Comparison of ENCODE assay signal across 25 mouse cellular contexts in genomic region chr14:59543956-59544355, GRCm38 (mm10). TPM values are rescaled to one million over a fixed set of nuclear protein-coding genes. Genes with fewer than 3 reads are reported as not detected.
A peak's percentile ranks its signal among the peaks of the same experiment; 100 is the strongest.
DNase-seq lines count a peak whose midpoint lies in the region; ATAC-seq and TF ChIP-seq lines count a peak whose summit lies in the region.
"Had no signal": no experiment of that assay in that cellular context is flagged by ENCODE, and none has a peak within 500 bp of the region (broad histone marks: within the 10 kb centered on the region; RNA-seq: fewer than 3 reads in every experiment).

No protein-coding gene starts in this region.

- no peak for TF ChIP-seq POLR2A in heart, adult 2 months (IDR thresholded peaks at IDR 0.05; ENCODE audit: insufficient read depth, low read depth, low read length)

- 63% methylated on average over 5 of the region's 5 CpGs for WGBS in heart, adult 2 months
- WGBS in liver, embryonic 16.5 days (ENCODE audit: insufficient replicate concordance) = 59% methylated on average over 5 of the region's 5 CpGs
- 79% methylated on average over 5 of the region's 5 CpGs for WGBS in liver, embryonic 12.5 days (ENCODE audit: insufficient replicate concordance)
- 86% methylated on average over 5 of the region's 5 CpGs for WGBS in limb, embryonic 10.5 days

- no peak for TF ChIP-seq CTCF in heart, adult 2 months (IDR thresholded peaks at IDR 0.05)

- no peak overlapping the region for H3K4me3 ChIP-seq in heart, adult 2 months
- no peak overlapping the region for H3K4me3 ChIP-seq in liver, embryonic 16.5 days (ENCODE audit: low read depth, low read length)
- H3K4me3 ChIP-seq in liver, embryonic 12.5 days = no peak overlapping the region
- no peak overlapping the region for H3K4me3 ChIP-seq in limb, embryonic 10.5 days
- H3K4me3 ChIP-seq: embryonic facial prominence, embryonic 15.5 days; forebrain, embryonic 10.5 days; megakaryocyte, embryonic 14.5 days; neural tube, embryonic 13.5 days had no signal

- H3K27ac ChIP-seq in heart, adult 2 months = no peak overlapping the region
- 0 out of 2 replicates have a peak overlapping the region, but pooled peaks have one; percentile 26 for H3K27ac ChIP-seq in liver, embryonic 16.5 days (ENCODE audit: low read length)
- H3K27ac ChIP-seq in liver, embryonic 12.5 days = no peak overlapping the region
- no peak overlapping the region for H3K27ac ChIP-seq in limb, embryonic 10.5 days
- H3K27ac ChIP-seq: embryonic facial prominence, embryonic 15.5 days; forebrain, embryonic 10.5 days; liver, embryonic 14.5 days; neural tube, embryonic 13.5 days had no signal

- H3K9me3 ChIP-seq in liver, embryonic 16.5 days (replicated peaks; ENCODE audit: control insufficient read depth, low read length) = no peaks in the 10 kb centered on the region
- H3K9me3 ChIP-seq in liver, embryonic 12.5 days (replicated peaks) = no peaks in the 10 kb centered on the region
- H3K9me3 ChIP-seq in limb, embryonic 10.5 days (replicated peaks) = no peaks in the 10 kb centered on the region
- H3K9me3 ChIP-seq: embryonic facial prominence, embryonic 15.5 days; forebrain, embryonic 10.5 days; megakaryocyte, embryonic 14.5 days; neural tube, embryonic 13.5 days had no signal

- H3K79me2 ChIP-seq in heart, adult 2 months (replicated peaks; ENCODE audit: control insufficient read depth, insufficient read depth, low read length) = no peaks in the 10 kb centered on the region

- DNase-seq in heart, adult 2 months = peak; percentile 27 to 32
- DNase-seq in heart, postnatal 25 days (ENCODE audit: low spot score) = no peak
- peak; percentile 28 for DNase-seq in adipocyte (ENCODE audit: low spot score)
- DNase-seq in limb, embryonic 10.5 days (ENCODE audit: low spot score) = peak; percentile 13
- no peak for DNase-seq in layer of hippocampus, adult 9-11 months
- no peak for DNase-seq in spleen, adult 18-20 months
- DNase-seq: adrenal gland, postnatal 14 days; cerebellum, adult 11 months; cerebellum, postnatal 10 days; gastrocnemius, postnatal 10 days; kidney, adult 18-20 months; kidney, postnatal 14 days; left cerebral cortex, postnatal 4 days; midbrain, embryonic 14.5 days; right cerebral cortex, adult 18-20 months; thymus, adult 18-20 months; thymus, postnatal 4 days had no signal

- H3K27me3 ChIP-seq in heart, adult 2 months (ENCODE audit: control insufficient read depth, insufficient read depth, low read length) = no peaks in the 10 kb centered on the region
- H3K27me3 ChIP-seq in liver, embryonic 16.5 days (ENCODE audit: control insufficient read depth, insufficient read depth, low read depth, low read length) = no peaks in the 10 kb centered on the region
- H3K27me3 ChIP-seq in liver, embryonic 12.5 days (replicated peaks) = no peaks in the 10 kb centered on the region
- no peaks in the 10 kb centered on the region for H3K27me3 ChIP-seq in limb, embryonic 10.5 days (ENCODE audit: low read depth, poor library complexity, severe bottlenecking)
- H3K27me3 ChIP-seq: embryonic facial prominence, embryonic 15.5 days; megakaryocyte, embryonic 14.5 days; neural tube, embryonic 13.5 days had no signal

- H3K9ac ChIP-seq in heart, adult 2 months (ENCODE audit: low read depth, low read length) = no peak overlapping the region
- H3K9ac ChIP-seq in liver, embryonic 16.5 days (ENCODE audit: low read depth, low read length) = no peak overlapping the region
- H3K9ac ChIP-seq in liver, embryonic 12.5 days = no peak overlapping the region
- H3K9ac ChIP-seq: embryonic facial prominence, embryonic 15.5 days; liver, embryonic 14.5 days; neural tube, embryonic 13.5 days had no signal

- no peak overlapping the region for H3K4me2 ChIP-seq in liver, embryonic 16.5 days (ENCODE audit: low read depth, low read length)
- H3K4me2 ChIP-seq in liver, embryonic 12.5 days = no peak overlapping the region
- H3K4me2 ChIP-seq: embryonic facial prominence, embryonic 15.5 days; neural tube, embryonic 13.5 days had no signal

- intact Hi-C loops in heart, adult 2 months (cut with DNase I) = no loop called here
- intact Hi-C loops in heart, postnatal 25 days (cut with DNase I) = no loop called here

- ATAC-seq in liver, embryonic 16.5 days (ENCODE audit: low read depth) = no peak
- ATAC-seq in liver, embryonic 12.5 days = no peak
- ATAC-seq: hindbrain, embryonic 16.5 days had no signal

- H3K4me1 ChIP-seq in heart, adult 2 months (ENCODE audit: control insufficient read depth, insufficient read depth, low read length) = peaks cover 7% of the 10 kb centered on the region
- no peaks in the 10 kb centered on the region; the same call in 1 of the 2 replicates for H3K4me1 ChIP-seq in liver, embryonic 16.5 days (ENCODE audit: control insufficient read depth, low read depth, low read length)
- H3K4me1 ChIP-seq in liver, embryonic 12.5 days = peaks cover 2% of the 10 kb centered on the region; the same call in 1 of the 2 replicates
- no peaks in the 10 kb centered on the region for H3K4me1 ChIP-seq in limb, embryonic 10.5 days
- H3K4me1 ChIP-seq: embryonic facial prominence, embryonic 15.5 days; megakaryocyte, embryonic 14.5 days; neural tube, embryonic 13.5 days had no signal

- no peak for TF ChIP-seq EP300 in heart, adult 2 months (IDR thresholded peaks at IDR 0.05; ENCODE audit: insufficient read depth, low read depth, low read length)

- H3K36me3 ChIP-seq in heart, adult 2 months (ENCODE audit: control insufficient read depth, insufficient read depth, low read length) = peaks cover 11% of the 10 kb centered on the region
- H3K36me3 ChIP-seq in liver, embryonic 16.5 days (ENCODE audit: control insufficient read depth, insufficient read depth) = no peaks in the 10 kb centered on the region
- peaks cover 21% of the 10 kb centered on the region for H3K36me3 ChIP-seq in liver, embryonic 12.5 days
- H3K36me3 ChIP-seq in limb, embryonic 10.5 days = no peaks in the 10 kb centered on the region
- H3K36me3 ChIP-seq: forebrain, embryonic 10.5 days; neural tube, embryonic 13.5 days had no signal

RNA-seq across cellular contexts. Expression of gene Cdadc1, which starts 53.8 kb away (rescaled TPM):
- total RNA-seq in heart, adult 2 months (2021) = 10 to 100 TPM; 43.9 to 50.4 TPM
- polyA plus RNA-seq in heart, adult 2 months (2012; rRNA removed) = 8.0 and 12.0 TPM in 2 replicates
- total RNA-seq in heart, postnatal 25 days (2021) = 10 to 100 TPM; 42.6 to 45.8 TPM
- polyA plus RNA-seq in liver, embryonic 16.5 days (2015; fragmentation: Nextera tagmentation; extraction: Ambion mirVana) = 16.2 and 16.7 TPM in 2 replicates
- 20.2 and 23.1 TPM in 2 replicates for polyA plus RNA-seq in liver, embryonic 12.5 days (2016; fragmentation: Nextera tagmentation; extraction: Ambion mirVana)
- 27.3 and 29.2 TPM in 2 replicates for polyA plus RNA-seq in limb, embryonic 10.5 days (2016; fragmentation: Nextera tagmentation; extraction: Ambion mirVana)

Comparison
In these comparisons a context has a peak if more than half of its experiments do, and no peak if none do; other contexts are left out.
1. DNase-seq: peak in heart, adult 2 months (2 of 2), adipocyte (single experiment) and limb, embryonic 10.5 days (single experiment); none in heart, postnatal 25 days (single experiment), layer of hippocampus, adult 9-11 months (single experiment) and spleen, adult 18-20 months (0 of 2).